Mouse (Mus musculus): Measurements from ENCODE around the gene Abhd5. TPM values are rescaled to one million over a fixed set of nuclear protein-coding genes. Genes with fewer than 3 reads are reported as not detected.

Gene Abhd5
- 6.0 and 7.3 TPM in 2 replicates for total RNA-seq (2012; rRNA removed)
- 8.8 and 9.9 TPM in 2 replicates for total RNA-seq (2014; rRNA removed)
- 12.2 and 14.3 TPM in 2 replicates for polyA plus RNA-seq (2012; ENCODE audit: insufficient read length, low read depth)

- Histone ChIP-seq H3K27ac (ENCODE audit: insufficient read depth, low read depth) (no peak within 1 kb of the TSS), H3K4me1 (ENCODE audit: control insufficient read depth in 1 of 2, insufficient read depth in 2 of 2) (peaks cover 0 to 11% of the 10 kb centered on the region in 2 experiments; a peak in 1 of 4 replicates), H3K36me3 (replicated peaks in 1 of 2; ENCODE audit: control insufficient read depth in 1 of 2, insufficient read depth in 1 of 2, low read length in 1 of 2) (no peaks in the 10 kb centered on the region), H3K4me2 (ENCODE audit: insufficient read depth, low read depth, poor library complexity, severe bottlenecking) (peak within 1 kb of the TSS; percentile 52), H3K4me3 (replicated peaks in 1 of 3; ENCODE audit: low read depth in 2 of 3, low read length in 2 of 3, poor library complexity in 1 of 3) (peak within 1 kb of the TSS; percentile 61 to 80 (median 79)), H3K9me3 (replicated peaks; ENCODE audit: low read length) (no peaks in the 10 kb centered on the region), H3K79me2 (replicated peaks; ENCODE audit: control insufficient read depth, extremely low read depth, insufficient read depth, poor library complexity, severe bottlenecking) (no peaks in the 10 kb centered on the region), H3K27me3 (replicated peaks) (peaks cover 20% of the 10 kb centered on the region), H3K9ac (ENCODE audit: insufficient read depth, low read depth) (peak within 1 kb of the TSS; percentile 74)
- in situ Hi-C loops (cut with MboI; ENCODE audit: low pct_ligation_motif_present, low pct_unique_long_range_greater_than_20kb, low sequenced_read_pairs) (no loop called here), dilution Hi-C loops (cut with MboI; ENCODE audit: extremely low pct_ligation_motif_present, extremely low pct_unique_long_range_greater_than_20kb, low sequenced_read_pairs) (no loop called here)
- TF ChIP-seq CTCF (conservative IDR thresholded peaks at IDR 0.05 in 1 of 2, IDR thresholded peaks at IDR 0.05 in 1 of 2; ENCODE audit: low read depth in 2 of 2, low read length in 2 of 2) (peak in 1 of 2 experiments; percentile 40; a peak in 2 of 4 replicates), GABPA (IDR thresholded peaks at IDR 0.05; ENCODE audit: insufficient replicate concordance, low read depth, low read length) (no peak), NELFE (IDR thresholded peaks at IDR 0.05; ENCODE audit: low read depth, low read length) (peak; percentile 97), UBTF (IDR thresholded peaks at IDR 0.05; ENCODE audit: low read depth, low read length) (peak; percentile 87), RCOR1 (conservative IDR thresholded peaks at IDR 0.05; ENCODE audit: low read depth, low read length) (0 out of 2 replicates have a peak, but pooled peaks have one; percentile 16), TBP (conservative IDR thresholded peaks at IDR 0.05; ENCODE audit: low read depth, low read length) (peak; percentile 82), USF1 (IDR thresholded peaks at IDR 0.05; ENCODE audit: low read depth, low read length) (no peak), ELF1 (IDR thresholded peaks at IDR 0.05; ENCODE audit: low read depth, low read length) (peak; percentile 2; the same call in 1 of the 2 replicates), BHLHE40 (IDR thresholded peaks at IDR 0.05; ENCODE audit: low read depth, low read length) (no peak), KAT2A (IDR thresholded peaks at IDR 0.05; ENCODE audit: insufficient replicate concordance, low read length) (0 out of 2 replicates have a peak, but pooled peaks have one; percentile 32), POLR2A (IDR thresholded peaks at IDR 0.05; ENCODE audit: low read depth, low read length) (peak; percentile 99), MAX (IDR thresholded peaks at IDR 0.05; ENCODE audit: low read length) (0 out of 2 replicates have a peak, but pooled peaks have one; percentile 29), MXI1 (IDR thresholded peaks at IDR 0.05; ENCODE audit: low read depth, low read length) (peak; percentile 73), CHD1 (IDR thresholded peaks at IDR 0.05; ENCODE audit: low read depth, low read length) (peak; percentile 49; the same call in 1 of the 2 replicates), NRF1 (IDR thresholded peaks at IDR 0.05; ENCODE audit: low read depth, low read length) (peak; percentile 97), ETS1 (conservative IDR thresholded peaks at IDR 0.05; ENCODE audit: low read depth, low read length) (no peak), IRF4 (IDR thresholded peaks at IDR 0.05; ENCODE audit: low read depth, low read length) (peak; percentile 36; the same call in 1 of the 2 replicates), ZKSCAN1 (IDR thresholded peaks at IDR 0.05; ENCODE audit: borderline replicate concordance, low read depth, low read length) (no peak), TCF12 (IDR thresholded peaks at IDR 0.05; ENCODE audit: low read depth, low read length) (peak; percentile 69), MEF2A (IDR thresholded peaks at IDR 0.05; ENCODE audit: borderline replicate concordance, low read depth, low read length) (peak; percentile 43), ZMIZ1 (IDR thresholded peaks at IDR 0.05; ENCODE audit: low read depth, low read length) (peak; percentile 97), SMC3 (IDR thresholded peaks at IDR 0.05; ENCODE audit: low read depth, low read length) (peak; percentile 7; the same call in 1 of the 2 replicates), POLR2AphosphoS2 (IDR thresholded peaks at IDR 0.05; ENCODE audit: low read depth, low read length) (peak; percentile 68; the same call in 1 of the 2 replicates), SIN3A (IDR thresholded peaks at IDR 0.05; ENCODE audit: low read length) (peak; percentile 83), HCFC1 (IDR thresholded peaks at IDR 0.05; ENCODE audit: low read depth, low read length) (peak; percentile 64), MAZ (IDR thresholded peaks at IDR 0.05; ENCODE audit: low read depth, low read length) (peak; percentile 44; the same call in 1 of the 2 replicates), EP300 (IDR thresholded peaks at IDR 0.05; ENCODE audit: low read length) (no peak)
- peak; percentile 88 for DNase-seq (ENCODE audit: extremely low read depth)
Measured at GRCm38 (mm10) chr9:122351303-122352024, at the start of gene Abhd5. TSS of gene Abhd5 (plus strand) at chr9:122351608.
